Mouse (Mus musculus) forebrain, embryonic 14.5 days (tissue): ENCODE data around the gene Nadk. TPM values are rescaled to one million over a fixed set of nuclear protein-coding genes. Genes with fewer than 3 reads are reported as not detected.
A peak's percentile ranks its signal among the peaks of the same experiment; 100 is the strongest.

ENCODE experiments used
- ATAC-seq: fragments of 200-750 bp; cut with Nextera tagmentation; 2 replicates; pipeline ENCODE4 v1.8.0; 2017; ENCODE audit warnings: mild to moderate bottlenecking, moderate library complexity
- DNase-seq: peaks from one replicate; pipeline ENCODE4 v3.0.0-alpha.2; 2015; ENCODE audit warnings: low spot score
- H3K27ac ChIP-seq: fragments of 300-500 bp; sonication (generic); 2 replicates; pipeline ENCODE4 v1.5.1; 2014; ENCODE audit warnings: low read depth, mild to moderate bottlenecking, control low read depth, low read length, moderate library complexity
- H3K27me3 ChIP-seq: fragments of 300-500 bp; sonication (generic); replicated peaks from 2 replicates; pipeline ENCODE4 v1.6.1; 2014; ENCODE audit warnings: low read length, control low read depth, mixed read lengths; ENCODE audit not compliant: control insufficient read depth, insufficient read depth
- H3K36me3 ChIP-seq: fragments of 300-500 bp; sonication (generic); 2 replicates; pipeline ENCODE4 v1.6.1; 2014; ENCODE audit warnings: low read length, control low read depth; ENCODE audit not compliant: control insufficient read depth, insufficient read depth
- H3K4me1 ChIP-seq: fragments of 300-500 bp; sonication (generic); 2 replicates; pipeline ENCODE4 v1.6.1; 2014; ENCODE audit warnings: antibody characterized with exemption, low read length, control low read depth; ENCODE audit not compliant: control insufficient read depth, insufficient read depth
- H3K4me2 ChIP-seq: fragments of 300-500 bp; sonication (generic); 2 replicates; pipeline ENCODE4 v1.6.1; 2014; ENCODE audit warnings: mild to moderate bottlenecking, control low read depth, low read length
- H3K4me3 ChIP-seq: fragments of 300-500 bp; sonication (generic); 2 replicates; pipeline ENCODE4 v1.5.1; 2014; ENCODE audit warnings: low read depth, low read length, control low read depth
- H3K9ac ChIP-seq: fragments of 300-500 bp; sonication (generic); 2 replicates; pipeline ENCODE4 v1.6.1; 2014; ENCODE audit warnings: mild to moderate bottlenecking, low read length, control low read depth, moderate library complexity
- H3K9me3 ChIP-seq: fragments of 300-500 bp; sonication (generic); replicated peaks from 2 replicates; pipeline ENCODE4 v1.6.1; 2016; ENCODE audit warnings: low read length, control low read depth, mixed read lengths; ENCODE audit not compliant: control insufficient read depth
- WGBS: fragments of 180-500 bp; shearing (Covaris S2); extraction: QIAGEN DNeasy Blood & Tissue Kit; methylation state at CpG from one replicate; pipeline ENCODE4 v1.1.7; 2014; 5-methylcytosine and 5-hydroxymethylcytosine counted together
- polyA plus RNA-seq: library from polyadenylated mRNA; unstranded; fragments of >200 nt; fragmentation: Nextera tagmentation; extraction: Ambion mirVana; gene quantifications from 2 replicates; pipeline ENCODE4 v1.2.1, GENCODE M21; 2014

Nadk gene
- polyA plus RNA-seq, 1 experiment from 2014 or later: 106 TPM

DNA sequence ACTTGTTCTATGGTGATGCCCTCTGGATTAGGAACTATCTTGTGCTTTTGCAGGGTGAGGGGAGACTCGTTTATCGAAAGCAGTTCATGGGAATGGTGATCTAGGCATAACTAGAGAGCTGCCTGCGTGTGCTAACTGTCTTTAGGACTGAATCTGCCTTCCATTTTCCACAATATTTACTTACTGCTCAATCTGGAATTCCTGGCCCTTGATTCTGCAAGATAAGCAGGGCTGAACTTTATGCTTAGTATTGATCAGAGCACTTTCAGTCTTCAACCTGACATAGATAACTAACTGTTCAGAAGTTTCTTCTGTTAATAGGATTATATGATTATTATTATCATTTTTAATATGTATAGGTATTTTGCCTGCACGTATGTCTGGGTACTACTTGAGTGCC is 43.0 kb downstream of the Nadk start:
- 95% methylated on average over 4 of the region's 4 CpGs for WGBS
- Histone ChIP-seq H3K27me3 (no peaks in the 10 kb centered on the region), H3K9me3 (no peaks in the 10 kb centered on the region), H3K4me1 (peaks cover 3% of the 10 kb centered on the region), H3K36me3 (peaks cover 32% of the 10 kb centered on the region), H3K4me2 (no peak overlapping the region), H3K9ac (no peak overlapping the region), H3K4me3 (no peak overlapping the region), H3K27ac (no peak overlapping the region)
- ATAC-seq (no peak), DNase-seq (no peak)

DNA sequence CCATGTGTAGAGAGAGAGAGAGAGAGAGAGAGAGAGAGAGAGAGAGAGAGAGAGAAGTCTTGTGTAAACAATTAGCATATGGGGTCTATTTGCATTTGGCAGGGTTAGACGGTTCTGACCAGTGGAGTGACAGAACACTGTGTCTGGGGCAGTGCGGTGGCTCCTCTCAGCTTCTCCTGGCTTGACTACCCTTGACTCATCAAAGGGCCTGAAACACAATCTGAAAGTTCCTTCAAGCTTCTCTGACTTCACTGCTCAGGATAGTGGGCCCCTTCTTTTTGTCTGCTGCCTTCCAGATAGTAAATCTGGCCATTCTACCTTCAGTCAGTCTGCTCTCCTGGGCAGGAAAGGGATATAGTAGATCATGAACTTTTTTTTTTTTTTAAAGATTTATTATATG is 44.6 kb downstream of the Nadk start:
- H3K27ac ChIP-seq: no peak overlapping the region
- no peaks in the 10 kb centered on the region for H3K9me3 ChIP-seq
- ATAC-seq (no peak), DNase-seq (no peak)
- H3K4me3 ChIP-seq: no peak overlapping the region
- H3K4me1 ChIP-seq: peaks cover 3% of the 10 kb centered on the region
- peaks cover 46% of the 10 kb centered on the region for H3K36me3 ChIP-seq
- no peak overlapping the region for H3K9ac ChIP-seq
- WGBS: 80% methylated on average over 2 of the region's 2 CpGs
- H3K4me2 ChIP-seq: no peak overlapping the region
- H3K27me3 ChIP-seq: no peaks in the 10 kb centered on the region

DNA sequence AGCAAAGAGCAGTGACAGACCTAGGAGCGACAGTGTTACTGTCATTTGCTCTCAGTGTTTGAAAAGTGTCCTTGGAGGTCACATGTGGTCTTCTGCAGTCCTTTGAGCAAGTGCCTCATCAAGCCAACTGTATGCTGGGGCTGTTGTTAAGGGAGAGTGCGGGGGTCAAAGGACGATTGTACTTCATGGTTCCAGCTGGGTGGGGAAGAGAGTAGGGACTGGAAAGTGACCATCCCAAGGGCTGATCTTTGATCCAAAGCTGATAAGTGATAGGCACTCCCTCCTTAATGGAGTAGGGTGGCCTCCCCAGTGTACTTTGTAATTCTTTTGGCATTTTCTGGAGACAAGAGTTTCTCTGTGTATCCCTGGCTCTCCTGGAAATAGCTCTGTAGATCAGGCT is 49.7 kb downstream of the Nadk start:
- DNase-seq (no peak), ATAC-seq (no peak)
- Histone ChIP-seq H3K27ac (no peak overlapping the region), H3K36me3 (peaks cover 66% of the 10 kb centered on the region), H3K27me3 (no peaks in the 10 kb centered on the region), H3K9me3 (no peaks in the 10 kb centered on the region), H3K4me2 (no peak overlapping the region), H3K4me1 (no peaks in the 10 kb centered on the region), H3K4me3 (no peak overlapping the region), H3K9ac (no peak overlapping the region)
- 93% methylated on average over 3 of the region's 3 CpGs for WGBS

DNA sequence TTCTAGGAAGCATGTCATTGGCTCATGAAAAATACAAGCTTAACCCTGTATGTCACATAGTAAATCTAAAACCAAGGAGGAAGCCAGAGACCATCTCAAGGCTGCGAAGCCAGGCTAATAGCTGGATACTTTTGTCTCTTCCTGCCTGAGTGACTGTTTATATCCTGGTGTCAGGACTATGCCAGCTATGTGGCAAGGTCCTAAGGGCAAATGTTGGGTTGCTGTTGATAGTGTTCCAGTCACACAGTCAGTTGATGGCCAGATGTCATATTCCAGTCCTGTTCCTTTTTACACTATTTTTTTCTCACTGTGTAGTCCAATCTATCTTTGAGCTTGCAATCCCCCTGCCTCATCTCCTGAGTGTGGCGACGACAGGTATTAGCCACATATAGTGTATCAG is 51.1 kb downstream of the Nadk start:
- Histone ChIP-seq H3K27me3 (no peaks in the 10 kb centered on the region), H3K36me3 (peaks cover 80% of the 10 kb centered on the region), H3K9me3 (no peaks in the 10 kb centered on the region), H3K4me1 (no peaks in the 10 kb centered on the region), H3K27ac (no peak overlapping the region), H3K4me3 (no peak overlapping the region), H3K9ac (no peak overlapping the region), H3K4me2 (no peak overlapping the region)
- 95% methylated on average over 3 of the region's 3 CpGs for WGBS
- no peak for DNase-seq
- ATAC-seq: no peak

DNA sequence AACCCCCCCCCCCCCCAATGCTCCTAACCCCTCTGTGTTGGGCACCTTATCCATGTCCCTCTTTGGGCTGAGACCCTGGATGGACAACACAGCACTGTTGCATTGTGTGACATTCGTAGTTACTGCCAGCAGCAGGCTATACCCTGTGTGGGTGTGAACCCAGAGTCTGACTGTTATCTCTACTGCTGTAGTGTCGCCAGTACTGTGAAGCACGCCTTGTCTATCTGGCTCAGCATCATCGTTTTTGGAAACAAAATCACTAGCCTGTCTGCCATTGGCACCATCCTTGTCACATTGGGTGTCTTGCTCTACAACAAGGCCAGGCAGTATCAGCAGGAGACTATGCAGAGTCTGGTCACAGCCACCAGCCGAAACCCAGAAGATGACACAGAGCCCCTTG is 56.1 kb downstream of the Nadk start:
- no peak overlapping the region for H3K27ac ChIP-seq
- no peaks in the 10 kb centered on the region for H3K4me1 ChIP-seq
- no peaks in the 10 kb centered on the region for H3K27me3 ChIP-seq
- H3K9me3 ChIP-seq: no peaks in the 10 kb centered on the region
- H3K9ac ChIP-seq: no peak overlapping the region
- no peak for ATAC-seq
- no peak overlapping the region for H3K4me3 ChIP-seq
- no peak overlapping the region for H3K4me2 ChIP-seq
- H3K36me3 ChIP-seq: peaks cover 82% of the 10 kb centered on the region
- no peak for DNase-seq
- WGBS: 98% methylated on average over 5 of the region's 5 CpGs

DNA sequence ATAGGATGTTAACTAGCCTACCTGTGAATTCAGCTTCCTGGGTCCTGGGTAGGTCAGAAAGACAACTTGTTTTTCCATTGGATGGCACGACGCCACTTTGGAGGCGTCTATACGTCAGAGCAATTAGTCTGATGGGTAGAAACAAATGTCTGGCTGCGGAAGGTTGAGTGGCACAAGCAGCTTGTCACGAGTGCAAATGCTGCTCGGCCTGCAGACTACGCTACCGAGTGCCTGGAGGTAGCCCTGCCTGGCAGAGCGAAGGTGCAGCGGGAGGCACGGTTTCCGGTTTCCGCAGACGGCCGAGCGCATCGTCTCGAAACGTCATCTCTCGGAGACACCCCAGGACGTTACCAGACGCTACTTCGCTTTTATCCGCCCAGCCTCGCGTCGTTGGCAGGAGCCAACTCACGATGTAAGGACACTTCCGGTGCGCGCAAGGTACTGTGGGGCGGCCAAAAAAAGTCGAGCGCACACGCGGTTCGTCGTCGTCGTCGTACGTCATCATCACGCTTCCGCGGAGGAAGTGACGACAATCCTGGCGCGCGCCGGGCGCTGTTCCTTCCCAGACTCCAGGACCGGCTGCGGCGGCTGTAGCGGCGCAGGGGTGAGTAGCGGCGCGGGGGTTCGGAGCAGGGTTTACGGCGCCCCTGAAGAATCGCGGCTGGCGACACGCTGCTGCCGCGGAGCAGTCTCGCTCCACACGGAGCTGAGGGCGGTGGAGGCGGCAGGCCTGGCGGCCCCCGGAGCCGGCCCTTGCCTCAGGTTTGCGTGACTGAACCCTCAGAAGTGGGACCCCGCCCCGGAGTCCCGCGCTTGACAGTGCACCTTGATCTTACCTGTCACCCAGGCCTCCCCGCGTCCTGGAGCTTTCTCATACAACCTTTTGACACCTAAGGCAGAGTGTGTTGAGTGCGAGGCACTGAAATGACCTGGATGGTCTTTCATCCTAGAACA is 62.4 kb downstream of the Nadk start, which contains the start of gene Cdk11b:
Gene Cdk11b (plus strand): TSS at position 517 of the 954 bp plus-strand sequence.
- Histone ChIP-seq H3K27ac (peak within 1 kb of the TSS; percentile 81), H3K4me2 (peak within 1 kb of the TSS; percentile 80), H3K4me3 (peak within 1 kb of the TSS; percentile 84), H3K4me1 (peaks cover 8% of the 10 kb centered on the region; the same call in 1 of the 2 replicates), H3K9me3 (no peaks in the 10 kb centered on the region), H3K9ac (peak within 1 kb of the TSS; percentile 71), H3K27me3 (no peaks in the 10 kb centered on the region), H3K36me3 (peaks cover 56% of the 10 kb centered on the region)
- ATAC-seq (peak; percentile 100), DNase-seq (peak; percentile 100)
- under 1% methylated on average over 84 of the region's 84 CpGs for WGBS

DNA sequence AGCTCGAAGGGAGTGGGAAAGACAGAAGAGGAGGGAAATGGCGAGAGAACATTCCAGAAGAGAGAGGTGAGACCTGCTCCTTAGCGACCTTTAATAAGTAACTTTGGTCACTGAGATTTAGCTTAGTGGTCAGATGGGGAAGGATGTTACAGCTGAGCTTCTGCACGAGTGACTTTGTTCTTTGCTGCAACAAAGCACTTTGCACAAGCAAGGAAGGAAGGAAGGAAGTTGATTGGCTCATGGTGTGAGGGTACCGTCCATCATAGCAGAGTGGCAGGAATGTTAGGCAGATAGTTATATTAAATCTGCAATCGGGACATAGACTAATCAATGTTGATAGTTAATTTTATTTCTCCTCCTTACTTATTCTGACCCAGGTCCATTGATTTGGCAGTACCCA is 68.1 kb downstream of the Nadk start:
- 91% methylated on average over 6 of the region's 6 CpGs for WGBS
- H3K4me3 ChIP-seq: no peak overlapping the region
- H3K4me1 ChIP-seq: peaks cover 3% of the 10 kb centered on the region; the same call in 1 of the 2 replicates
- H3K4me2 ChIP-seq: no peak overlapping the region
- H3K9ac ChIP-seq: no peak overlapping the region
- peaks cover 85% of the 10 kb centered on the region for H3K36me3 ChIP-seq
- H3K9me3 ChIP-seq: no peaks in the 10 kb centered on the region
- ATAC-seq (no peak), DNase-seq (no peak)
- H3K27ac ChIP-seq: no peak overlapping the region
- no peaks in the 10 kb centered on the region for H3K27me3 ChIP-seq

DNA sequence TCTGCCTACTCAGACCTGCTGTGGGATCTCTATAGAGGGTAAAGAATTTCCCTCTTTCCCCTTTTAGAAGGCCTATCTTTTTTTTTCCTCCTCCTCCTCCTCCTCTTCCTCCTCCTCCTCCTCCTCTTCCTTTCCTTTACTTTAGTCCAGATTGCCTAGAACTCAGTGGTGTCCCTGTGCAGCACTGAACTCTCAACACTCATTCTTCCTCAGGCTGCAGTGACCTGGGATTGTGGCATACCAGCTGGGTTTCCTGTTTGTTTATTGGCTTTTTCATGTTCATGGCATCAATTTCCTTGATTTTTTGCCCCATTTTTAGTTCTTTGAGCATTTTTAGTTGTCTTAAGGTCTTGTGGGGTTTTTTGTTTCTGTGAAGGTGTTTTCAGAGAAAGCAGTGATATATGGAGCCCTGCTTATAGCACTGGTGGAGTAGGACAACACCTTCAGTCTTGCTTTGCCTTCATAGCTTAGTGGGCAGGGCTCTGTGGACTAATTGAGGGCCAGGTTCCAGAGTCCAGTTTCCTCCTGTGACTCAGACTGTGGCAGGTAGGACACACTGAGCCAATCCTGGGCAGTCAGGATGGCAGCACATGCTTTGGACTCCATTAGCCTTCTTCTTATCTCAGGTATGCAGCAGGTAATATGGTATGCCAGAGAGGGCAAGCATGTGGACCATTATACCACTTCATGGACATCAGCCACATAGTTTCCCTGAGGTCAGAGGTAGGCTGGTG is 73.8 kb downstream of the Nadk start:
- H3K4me2 ChIP-seq: no peak overlapping the region
- no peak overlapping the region for H3K27ac ChIP-seq
- DNase-seq: no peak
- no peak for ATAC-seq
- H3K36me3 ChIP-seq: peaks cover 88% of the 10 kb centered on the region
- no peak overlapping the region for H3K9ac ChIP-seq
- H3K9me3 ChIP-seq: no peaks in the 10 kb centered on the region
- no peak overlapping the region for H3K4me3 ChIP-seq
- H3K27me3 ChIP-seq: no peaks in the 10 kb centered on the region
- H3K4me1 ChIP-seq: no peaks in the 10 kb centered on the region
